Mouse (Mus musculus): ENCODE results near the gene Nell2.
"Not testable (repeated sequence)": the region's sequence is repeated elsewhere in the genome, so short reads cannot be mapped to it uniquely, and the experiment has no call there.

Nell2 gene

GRCm38 (mm10) chr15:95245516-95245915 is 282.8 kb downstream of the Nell2 start:
- no peak for DNase-seq (ENCODE audit: extremely low spot score, low spot score)

DNA sequence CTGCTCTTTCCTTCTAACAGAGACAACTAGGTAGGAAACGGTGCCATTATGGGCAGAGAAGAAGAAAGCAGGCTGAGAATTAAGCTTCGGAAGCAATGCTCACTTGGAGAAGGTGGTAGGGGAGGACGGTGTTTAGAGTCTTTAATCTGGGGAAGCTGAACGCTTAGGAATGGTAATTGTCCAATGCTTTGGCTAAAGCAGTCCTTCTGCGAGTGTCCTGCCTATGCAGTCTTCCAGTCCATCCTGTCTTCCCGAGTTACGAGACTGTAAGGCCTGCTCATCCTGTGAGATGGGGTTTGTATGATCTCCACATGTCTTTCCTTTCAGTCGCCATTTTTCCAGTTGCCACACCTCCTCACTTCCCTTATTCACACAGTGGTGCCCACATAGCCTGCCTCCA is 284.5 kb downstream of the Nell2 start:
- DNase-seq (ENCODE audit: extremely low spot score, low spot score): no peak

- DNase-seq (ENCODE audit: extremely low spot score, low spot score): no peak
These were observed 287.2 kb downstream of the Nell2 start for GRCm38 (mm10) chr15:95241161-95241560.

DNA sequence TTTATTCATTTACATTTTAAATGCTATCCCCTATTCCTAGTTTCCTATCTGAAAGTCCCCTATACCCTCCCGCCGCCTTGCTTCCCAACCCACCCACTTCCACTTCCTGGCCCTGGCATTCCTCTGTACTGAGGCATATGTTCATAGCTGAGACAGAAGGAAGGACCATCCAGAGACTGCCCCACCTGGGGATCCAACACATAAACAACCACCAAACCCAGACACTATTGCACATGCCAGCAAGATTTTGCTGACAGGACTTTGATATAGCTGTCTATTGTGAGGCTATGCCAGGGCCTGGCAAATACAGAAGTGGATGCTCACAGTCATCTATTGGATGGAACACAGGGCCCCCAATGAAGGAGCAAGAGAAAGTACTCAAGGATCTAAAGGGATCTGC is 291.3 kb downstream of the Nell2 start:
- DNase-seq (ENCODE audit: extremely low spot score, low spot score): not testable (repeated sequence)

DNA sequence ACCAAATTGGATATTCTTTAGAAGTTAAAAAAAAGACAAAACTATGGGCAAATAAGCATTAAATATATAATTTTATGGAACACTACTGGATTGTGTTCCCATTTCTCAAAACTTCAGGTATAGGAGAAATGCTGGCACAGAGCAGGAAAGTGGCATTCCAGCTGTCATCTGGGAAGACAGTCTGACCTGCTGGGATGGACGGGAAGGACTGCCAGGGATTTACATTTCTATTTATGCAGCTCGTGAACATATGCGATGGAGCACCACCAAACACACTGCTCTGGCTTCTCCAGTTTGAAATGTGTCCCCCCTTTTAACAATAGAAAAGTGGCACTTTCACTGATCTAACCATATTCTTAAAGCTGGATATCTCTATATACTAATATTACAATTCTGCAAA is 291.9 kb downstream of the Nell2 start:
- DNase-seq (ENCODE audit: extremely low spot score, low spot score): no peak

DNA sequence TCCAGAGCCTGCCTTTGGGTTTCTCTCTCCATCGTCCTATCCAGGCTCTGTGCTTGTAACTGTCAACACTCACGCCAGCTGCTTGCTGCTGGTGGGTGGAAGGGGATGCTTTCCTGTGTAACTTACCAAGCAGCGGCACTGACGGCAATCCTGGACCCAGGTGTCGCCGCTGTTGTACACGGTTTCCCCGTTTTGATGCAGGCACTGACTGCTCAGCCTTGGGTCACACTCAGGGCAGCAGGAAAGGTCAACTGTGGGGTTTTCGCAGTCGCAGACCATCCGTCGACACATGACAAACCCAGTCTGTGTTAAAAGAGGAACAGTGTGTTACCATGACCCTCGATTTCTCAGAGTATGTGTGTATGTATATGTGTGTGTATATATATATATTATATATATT is 297.2 kb downstream of the Nell2 start:
- DNase-seq (ENCODE audit: extremely low spot score, low spot score): no peak

DNA sequence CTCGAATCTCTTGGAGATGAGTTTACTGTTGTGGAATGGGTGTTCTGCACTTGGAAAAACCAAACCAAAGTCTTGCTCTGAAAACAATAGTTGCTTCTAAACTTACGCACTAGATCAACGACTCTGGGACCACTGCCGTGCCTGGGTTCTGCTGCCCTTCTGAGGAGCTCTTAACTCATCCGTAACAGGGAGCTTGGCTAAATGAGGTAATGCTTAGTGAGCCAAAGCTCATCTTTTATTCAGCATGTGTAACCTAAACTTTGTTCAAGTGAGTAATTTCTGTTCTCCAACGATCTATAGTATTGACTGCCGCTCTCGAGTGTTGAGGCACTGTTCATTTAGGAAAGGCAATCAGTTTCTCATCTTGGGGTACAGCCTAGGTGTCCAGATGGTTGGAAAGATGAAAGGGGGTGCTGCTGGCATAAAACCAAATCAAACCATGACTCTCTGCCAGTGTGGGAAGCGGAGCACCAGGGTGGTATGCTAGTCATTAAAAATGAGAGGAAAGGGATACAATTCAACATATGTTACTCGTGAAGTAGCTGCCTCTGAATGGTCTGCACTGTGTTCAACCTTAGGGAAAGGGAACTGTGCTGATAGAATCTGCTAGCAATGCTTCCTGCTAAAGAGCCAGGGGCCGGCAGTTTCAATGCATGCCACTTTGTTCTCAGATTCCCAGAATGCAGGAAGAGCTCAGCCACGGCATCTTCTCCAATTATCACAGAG is 311.6 kb downstream of the Nell2 start:
- DNase-seq (ENCODE audit: extremely low spot score, low spot score): no peak

DNA sequence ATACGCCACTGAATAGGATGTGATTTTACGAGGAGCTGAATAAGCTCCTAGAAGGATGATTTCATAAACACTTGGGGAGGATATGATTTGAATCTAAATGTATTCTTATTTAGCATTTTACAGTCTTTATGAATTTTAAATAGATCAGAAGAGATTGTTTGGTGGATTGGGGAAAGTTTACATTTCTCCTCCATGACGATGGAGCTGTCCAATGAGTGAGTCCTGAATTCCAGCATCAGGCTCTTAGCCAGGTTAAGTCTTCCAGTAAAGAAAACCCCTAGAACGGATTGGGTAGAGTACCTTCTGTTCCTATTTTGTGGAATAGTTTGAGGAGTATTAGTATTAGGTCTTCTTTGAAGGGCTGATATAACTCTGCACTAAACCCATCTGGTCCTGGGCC is 317.8 kb downstream of the Nell2 start:
- no peak for DNase-seq (ENCODE audit: extremely low spot score, low spot score)

GRCm38 (mm10) chr15:95209186-95209585 is 319.2 kb downstream of the Nell2 start:
- DNase-seq (ENCODE audit: extremely low spot score, low spot score): no peak

DNA sequence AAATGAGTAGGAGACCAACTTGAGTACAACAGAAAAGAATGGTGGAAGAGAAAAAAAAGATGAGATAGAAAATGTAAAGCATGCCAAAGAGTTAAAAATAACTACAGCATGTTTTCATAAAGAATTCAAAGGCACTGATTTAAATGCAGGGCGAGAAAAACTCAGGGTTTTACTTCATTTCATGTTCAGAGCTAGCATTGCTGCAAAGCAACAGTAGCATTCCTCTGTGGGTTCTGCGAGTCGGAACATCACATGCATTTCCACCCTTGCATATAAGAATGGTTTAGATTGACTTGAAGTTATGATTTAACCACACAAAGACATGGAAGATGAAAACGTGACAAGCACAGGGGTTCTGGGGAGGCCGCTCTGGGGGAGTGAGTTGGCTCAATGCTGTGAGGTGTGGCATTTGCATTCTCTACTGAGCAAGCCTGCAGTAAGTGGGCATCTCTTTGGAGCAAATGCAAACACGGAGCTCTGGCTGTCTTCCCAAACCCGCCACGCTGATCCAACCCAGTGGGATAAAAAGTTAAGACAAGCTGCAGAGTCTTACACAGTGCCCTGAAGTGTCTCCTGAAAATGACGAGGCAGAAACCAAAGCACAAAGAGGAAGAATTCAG is 334.6 kb downstream of the Nell2 start:
- no peak for DNase-seq (ENCODE audit: extremely low spot score, low spot score)

GRCm38 (mm10) chr15:95192951-95193350 is 335.4 kb downstream of the Nell2 start:
- no peak for DNase-seq (ENCODE audit: extremely low spot score, low spot score)

DNA sequence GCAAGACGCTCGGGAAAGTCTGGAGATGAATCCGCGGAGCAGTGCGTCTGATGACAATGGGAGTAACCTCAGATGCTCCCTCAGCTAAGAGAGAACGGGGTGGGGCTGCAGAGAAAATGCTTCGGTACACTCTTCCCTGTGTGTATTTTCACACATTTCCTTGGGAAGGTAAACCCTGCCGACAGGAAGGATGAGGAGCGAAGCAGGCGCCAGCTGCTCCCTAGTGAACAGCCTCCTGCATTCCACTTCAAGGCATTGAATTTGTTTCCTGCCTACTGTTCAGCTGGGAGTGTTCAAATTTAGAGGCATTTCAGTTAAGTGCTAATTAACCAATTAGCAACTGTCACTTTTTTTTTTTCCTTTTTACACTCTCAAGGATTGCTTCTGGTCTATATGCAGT is 342.1 kb downstream of the Nell2 start:
- DNase-seq (ENCODE audit: extremely low spot score, low spot score): no peak

DNA sequence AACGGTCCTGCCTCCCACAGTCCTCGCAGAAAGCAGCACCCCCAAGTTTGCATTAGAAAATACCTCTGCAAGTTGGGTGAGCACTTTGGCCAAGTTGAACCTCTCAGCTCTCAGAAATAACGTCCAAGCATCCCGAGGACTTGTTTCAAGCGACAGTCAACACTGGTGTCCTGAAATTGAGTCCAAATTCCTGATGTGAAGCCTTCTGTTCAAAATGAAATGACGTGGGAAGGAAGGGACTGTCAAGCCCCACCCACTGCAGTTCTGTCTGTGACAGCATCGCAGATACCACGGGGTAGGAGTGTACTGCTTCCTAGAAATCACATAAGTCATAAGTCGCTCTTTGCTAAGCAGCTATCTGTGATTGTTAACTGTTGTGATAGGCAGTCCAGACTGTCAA is 342.9 kb downstream of the Nell2 start:
- DNase-seq (ENCODE audit: extremely low spot score, low spot score): no peak

DNA sequence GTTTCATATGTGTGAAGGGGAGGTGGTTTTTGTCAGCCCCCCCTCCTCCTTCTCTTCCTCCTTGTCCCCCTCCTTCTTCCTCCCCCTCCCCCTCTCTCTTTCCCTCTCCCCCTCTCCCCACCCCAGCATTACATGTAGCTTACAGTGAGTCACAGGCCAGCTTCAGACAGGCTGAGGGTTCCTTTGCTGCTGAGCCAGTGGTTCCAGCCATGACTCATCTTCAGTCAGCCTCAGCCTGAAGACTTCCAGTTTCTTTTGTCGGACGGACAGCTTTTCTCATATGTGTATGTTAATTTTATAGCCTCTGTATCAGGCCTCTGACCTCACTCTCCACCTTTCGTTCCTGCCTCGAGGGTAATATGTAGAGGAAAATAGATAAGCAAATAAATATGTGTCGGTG is 344.9 kb downstream of the Nell2 start:
- no peak for DNase-seq (ENCODE audit: extremely low spot score, low spot score)

GRCm38 (mm10) chr15:95156828-95157227 is 371.5 kb downstream of the Nell2 start:
- DNase-seq (ENCODE audit: extremely low spot score, low spot score): no peak

- DNase-seq (ENCODE audit: extremely low spot score, low spot score): no peak
These were observed 383.2 kb downstream of the Nell2 start for GRCm38 (mm10) chr15:95145118-95145517.

DNA sequence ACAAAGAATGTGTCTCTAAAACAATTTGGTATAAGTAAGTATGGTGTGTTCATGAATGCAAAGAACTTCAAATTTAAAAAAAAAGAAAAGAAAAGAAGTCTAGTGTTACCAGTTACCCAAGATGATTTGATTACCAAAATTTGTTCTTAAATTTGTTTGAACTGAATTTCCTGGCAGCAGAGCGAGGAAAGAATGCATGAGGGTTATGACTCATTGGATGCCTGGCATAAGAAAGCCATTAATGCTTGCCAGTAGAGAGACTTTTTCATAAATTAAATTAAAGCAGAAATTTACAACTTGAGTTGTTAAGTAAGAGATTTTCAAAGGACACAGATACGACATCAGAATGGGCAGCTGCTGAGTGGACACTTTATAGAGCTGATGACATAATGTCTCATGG is 384.2 kb downstream of the Nell2 start:
- no peak for DNase-seq (ENCODE audit: extremely low spot score, low spot score)

DNA sequence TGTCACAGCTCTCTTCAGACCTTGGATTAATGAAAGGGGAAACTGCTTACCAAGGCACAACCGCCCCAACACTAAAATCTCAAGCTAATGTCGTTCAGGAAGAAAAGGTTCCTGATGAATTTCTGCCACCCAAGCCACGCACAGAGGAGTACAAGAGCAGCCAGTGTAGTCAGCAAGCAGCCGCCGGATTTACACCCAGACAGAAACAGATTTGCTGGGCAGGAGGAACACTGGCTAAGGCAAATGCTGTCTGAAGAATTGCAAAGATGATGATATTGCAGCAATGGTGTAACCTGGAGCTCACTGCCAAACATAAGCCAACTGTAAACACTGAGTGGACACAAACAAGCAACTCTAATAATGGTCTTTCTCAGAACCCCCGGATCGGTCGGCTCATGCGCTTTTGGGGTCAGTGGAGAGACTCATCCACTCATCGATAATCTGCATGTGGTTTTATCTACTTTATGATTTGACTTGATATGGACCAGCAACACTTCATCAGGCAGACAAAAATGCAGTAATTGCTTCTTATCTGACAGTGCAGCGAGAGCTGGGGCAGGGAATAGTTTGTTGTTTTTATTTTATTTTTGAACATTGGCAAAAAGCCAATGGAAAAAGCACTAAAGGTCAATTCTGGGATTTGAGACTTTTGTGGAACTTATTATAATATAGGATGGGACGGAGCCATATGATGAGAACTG is 389.5 kb downstream of the Nell2 start:
- no peak for DNase-seq (ENCODE audit: extremely low spot score, low spot score)

DNA sequence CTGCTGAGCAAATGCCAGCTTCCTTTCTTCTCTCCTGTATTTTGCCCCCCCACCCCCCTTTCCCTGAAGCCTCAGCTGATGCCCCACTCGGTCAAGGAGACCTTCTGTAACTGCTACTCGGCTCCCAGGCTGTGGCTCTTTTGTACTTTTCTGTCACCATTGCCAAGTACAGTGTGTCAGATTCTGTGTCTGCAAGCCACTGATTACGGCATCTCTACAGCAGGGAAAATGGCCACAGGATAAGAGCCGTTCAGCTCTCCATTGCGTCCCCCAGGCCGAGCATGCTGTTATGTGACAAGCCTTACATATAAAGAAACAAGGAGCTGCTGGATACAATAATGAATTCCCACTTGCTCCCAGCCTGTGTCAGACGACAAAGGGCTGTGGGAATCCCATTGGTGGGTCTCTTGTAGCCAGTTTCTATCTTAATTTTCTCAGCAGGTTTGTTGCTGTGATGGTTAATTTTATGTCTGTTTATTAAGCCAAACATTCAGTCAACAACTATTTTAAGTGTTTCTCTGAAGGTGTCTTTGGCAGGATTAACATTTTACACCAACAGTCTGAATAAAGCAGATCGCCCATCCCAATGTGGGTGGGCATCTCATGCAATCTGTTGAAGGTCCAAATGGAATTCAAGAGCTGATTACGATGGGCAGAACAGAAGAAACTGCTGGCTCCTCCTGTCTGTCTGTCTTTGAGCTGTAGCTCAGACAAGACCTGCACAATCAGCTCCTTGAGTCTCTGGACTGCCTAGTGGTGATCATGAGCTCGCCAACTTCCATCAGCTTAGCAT is 391.1 kb downstream of the Nell2 start:
- DNase-seq (ENCODE audit: extremely low spot score, low spot score): no peak

- no peak for DNase-seq (ENCODE audit: extremely low spot score, low spot score)
These were observed 392.3 kb downstream of the Nell2 start for GRCm38 (mm10) chr15:95135926-95136609.

DNA sequence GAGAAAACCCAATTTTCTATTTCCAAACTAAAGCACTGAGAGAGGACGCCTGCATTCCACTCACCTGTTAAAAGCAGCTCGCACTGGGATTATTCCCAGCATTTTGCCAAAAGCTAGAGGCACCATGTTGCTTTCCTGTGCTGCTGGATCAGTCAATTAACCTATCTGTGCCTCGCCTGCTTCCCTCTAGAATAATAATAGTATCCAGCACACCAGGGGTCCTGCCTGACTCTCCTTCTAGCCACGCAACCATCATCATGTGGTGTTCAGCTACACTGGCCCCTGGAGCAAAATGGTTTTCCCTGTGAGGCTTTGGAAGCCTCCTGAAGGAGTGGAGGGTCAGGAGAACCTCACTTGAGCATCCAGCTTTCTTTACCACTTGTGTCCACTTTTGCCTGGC is 397.0 kb downstream of the Nell2 start:
- no peak for DNase-seq (ENCODE audit: extremely low spot score, low spot score)

All from neural tube, embryonic 10.5 days (tissue).